Mouse (Mus musculus) hindbrain, postnatal 0 days (tissue): Measurements from ENCODE around the gene C1ra. TPM values are rescaled to one million over a fixed set of nuclear protein-coding genes. Genes with fewer than 3 reads are reported as not detected.
A peak's percentile ranks its signal among the peaks of the same experiment; 100 is the strongest.

Experiments used
- ATAC-seq: fragments of 200-750 bp; cut with Nextera tagmentation; 2 replicates; pipeline ENCODE4 v1.8.0; 2017; ENCODE audit warnings: mild to moderate bottlenecking, moderate TSS enrichment, moderate library complexity
- DNase-seq: peaks from one replicate; pipeline ENCODE4 v3.0.0-alpha.2; 2015; ENCODE audit warnings: low spot score
- H3K27ac ChIP-seq: fragments of 300-500 bp; sonication (generic); 2 replicates; pipeline ENCODE4 v1.5.1; 2014; ENCODE audit warnings: mild to moderate bottlenecking
- H3K27me3 ChIP-seq: fragments of 300-500 bp; sonication (generic); 2 replicates; pipeline ENCODE4 v1.6.1; 2014; ENCODE audit warnings: low read length, mixed read lengths; ENCODE audit not compliant: insufficient read depth
- H3K36me3 ChIP-seq: fragments of 300-500 bp; sonication (generic); 2 replicates; pipeline ENCODE4 v1.6.1; 2014; ENCODE audit warnings: low read length, mixed read lengths; ENCODE audit not compliant: insufficient read depth
- H3K4me1 ChIP-seq: fragments of 300-500 bp; sonication (generic); 2 replicates; pipeline ENCODE4 v1.6.1; 2014; ENCODE audit warnings: antibody characterized with exemption, low read length, mixed read lengths; ENCODE audit not compliant: insufficient read depth
- H3K4me2 ChIP-seq: fragments of 300-500 bp; sonication (generic); 2 replicates; pipeline ENCODE4 v1.6.1; 2014; ENCODE audit warnings: low read depth, mild to moderate bottlenecking, low read length, moderate library complexity, mixed read lengths
- H3K4me3 ChIP-seq: fragments of 300-500 bp; sonication (generic); 2 replicates; pipeline ENCODE4 v1.5.1; 2014; ENCODE audit warnings: low read length
- H3K9ac ChIP-seq: fragments of 300-500 bp; sonication (generic); replicated peaks from 2 replicates; pipeline ENCODE4 v1.6.1; 2014; ENCODE audit warnings: mild to moderate bottlenecking, low read length, moderate library complexity, mixed read lengths
- H3K9me3 ChIP-seq: fragments of 300-500 bp; sonication (generic); 2 replicates; pipeline ENCODE4 v1.6.1; 2016; ENCODE audit warnings: low read length, mixed read lengths
- CTCF ChIP-seq: IDR thresholded peaks from 2 replicates; pipeline ENCODE4 v1.5.1; 2016; ENCODE audit warnings: antibody characterized with exemption, control low read depth, low read depth
- WGBS: fragments of 180-500 bp; shearing (Covaris S2); extraction: QIAGEN DNeasy Blood & Tissue Kit; methylation state at CpG from one replicate; pipeline ENCODE4 v1.1.7; 2014; 5-methylcytosine and 5-hydroxymethylcytosine counted together
- polyA plus RNA-seq: library from polyadenylated mRNA; unstranded; fragments of >200 nt; fragmentation: Nextera tagmentation; extraction: Ambion mirVana; gene quantifications from 2 replicates; pipeline ENCODE4 v1.2.1, GENCODE M21; 2015
- total RNA-seq: library from RNA; depleted of rRNA; stranded (reverse); fragments of >200 nt; gene quantifications from 2 replicates; pipeline ENCODE4 v1.2.3, GENCODE M21; 2014

Gene C1ra
- total and polyA plus RNA-seq, 2 experiments from 2014 or later: 0.42 to 0.83 TPM

GRCm38 (mm10) chr6:124487509-124487908, 24.7 kb upstream of the C1ra start:
- Histone ChIP-seq H3K9ac (no peak overlapping the region), H3K4me3 (no peak overlapping the region), H3K27ac (no peak overlapping the region), H3K27me3 (no peaks in the 10 kb centered on the region), H3K4me2 (no peak overlapping the region), H3K4me1 (no peaks in the 10 kb centered on the region), H3K9me3 (no peaks in the 10 kb centered on the region), H3K36me3 (no peaks in the 10 kb centered on the region)
- DNase-seq: no peak
- 54% methylated on average over 2 of the region's 2 CpGs for WGBS
- ATAC-seq: no peak
- TF ChIP-seq CTCF: peak; percentile 6; the same call in 1 of the 2 replicates

GRCm38 (mm10) chr6:124488952-124489351, 23.3 kb upstream of the C1ra start:
- Histone ChIP-seq H3K9ac (no peak overlapping the region), H3K4me1 (no peaks in the 10 kb centered on the region), H3K4me2 (no peak overlapping the region), H3K4me3 (no peak overlapping the region), H3K9me3 (no peaks in the 10 kb centered on the region), H3K27me3 (no peaks in the 10 kb centered on the region), H3K36me3 (no peaks in the 10 kb centered on the region), H3K27ac (no peak overlapping the region)
- ATAC-seq (no peak), DNase-seq (no peak)
- WGBS: 80% methylated on average over 4 of the region's 4 CpGs
- TF ChIP-seq CTCF: no peak

- no peak overlapping the region for H3K27ac ChIP-seq
- no peak for ATAC-seq
- 81% methylated on average over 6 of the region's 6 CpGs for WGBS
- no peaks in the 10 kb centered on the region for H3K9me3 ChIP-seq
- no peak overlapping the region for H3K4me3 ChIP-seq
- TF ChIP-seq CTCF: no peak
- no peak overlapping the region for H3K9ac ChIP-seq
- no peak overlapping the region for H3K4me2 ChIP-seq
- no peaks in the 10 kb centered on the region for H3K4me1 ChIP-seq
- H3K27me3 ChIP-seq: no peaks in the 10 kb centered on the region
- no peaks in the 10 kb centered on the region for H3K36me3 ChIP-seq
- DNase-seq: no peak
Observed at GRCm38 (mm10) chr6:124491427-124491826, 20.8 kb upstream of the C1ra start.

GRCm38 (mm10) chr6:124492842-124493561, 19.2 kb upstream of the C1ra start, which contains the start of gene C1rl:
TSS of gene C1rl (plus strand) at chr6:124493113.
- H3K4me2 ChIP-seq: no peak within 1 kb of the TSS
- peak; percentile 75 for TF ChIP-seq CTCF
- H3K9me3 ChIP-seq: no peaks in the 10 kb centered on the region
- no peak within 1 kb of the TSS for H3K4me3 ChIP-seq
- H3K4me1 ChIP-seq: no peaks in the 10 kb centered on the region
- no peaks in the 10 kb centered on the region for H3K36me3 ChIP-seq
- peak; percentile 85 for ATAC-seq
- DNase-seq: peak; percentile 68
- H3K27ac ChIP-seq: no peak within 1 kb of the TSS
- 56% methylated on average over 4 of the region's 4 CpGs for WGBS
- no peaks in the 10 kb centered on the region for H3K27me3 ChIP-seq
- no peak within 1 kb of the TSS for H3K9ac ChIP-seq

GRCm38 (mm10) chr6:124493886-124494285, 18.3 kb upstream of the C1ra start:
- no peak for DNase-seq
- no peak for ATAC-seq
- 84% methylated on average over 5 of the region's 5 CpGs for WGBS
- TF ChIP-seq CTCF: no peak
- no peak overlapping the region for H3K27ac ChIP-seq
- H3K4me3 ChIP-seq: no peak overlapping the region
- H3K9ac ChIP-seq: no peak overlapping the region
- no peaks in the 10 kb centered on the region for H3K4me1 ChIP-seq
- H3K4me2 ChIP-seq: no peak overlapping the region
- H3K9me3 ChIP-seq: no peaks in the 10 kb centered on the region
- no peaks in the 10 kb centered on the region for H3K36me3 ChIP-seq
- no peaks in the 10 kb centered on the region for H3K27me3 ChIP-seq

- DNase-seq (no peak), ATAC-seq (no peak)
- H3K4me2 ChIP-seq: no peak overlapping the region
- no peaks in the 10 kb centered on the region for H3K4me1 ChIP-seq
- no peak overlapping the region for H3K9ac ChIP-seq
- H3K4me3 ChIP-seq: no peak overlapping the region
- H3K9me3 ChIP-seq: no peaks in the 10 kb centered on the region
- TF ChIP-seq CTCF: no peak
- no peak overlapping the region for H3K27ac ChIP-seq
- no peaks in the 10 kb centered on the region for H3K27me3 ChIP-seq
- 93% methylated on average over 5 of the region's 5 CpGs for WGBS
- no peaks in the 10 kb centered on the region for H3K36me3 ChIP-seq
Observed at GRCm38 (mm10) chr6:124496054-124496453, 16.2 kb upstream of the C1ra start.

GRCm38 (mm10) chr6:124499914-124500566, 12.2 kb upstream of the C1ra start:
- Histone ChIP-seq H3K9ac (no peak overlapping the region), H3K36me3 (no peaks in the 10 kb centered on the region), H3K4me2 (no peak overlapping the region), H3K27me3 (no peaks in the 10 kb centered on the region), H3K27ac (no peak overlapping the region), H3K4me1 (no peaks in the 10 kb centered on the region), H3K4me3 (no peak overlapping the region), H3K9me3 (no peaks in the 10 kb centered on the region)
- WGBS: 40% methylated on average over 10 of the region's 10 CpGs
- DNase-seq (no peak), ATAC-seq (no peak)
- TF ChIP-seq CTCF: no peak
